Mouse (Mus musculus) MEL (cell line): Measurements from ENCODE around the gene Diablo.

ENCODE experiments used
- CHD1 ChIP-seq: IDR thresholded peaks from 2 replicates; pipeline ENCODE4 v1.6.1; 2012; ENCODE audit warnings: low read depth, mild to moderate bottlenecking, inconsistent platforms, low read length, improper control_type of control experiment
- CTCF ChIP-seq, 3 experiments: IDR thresholded peaks in 2 of 3; conservative IDR thresholded peaks in 1 of 3; 2 replicates each; pipeline ENCODE4 v1.5.1; 2011 to 2012; ENCODE audit warnings: low read length in 3 of 3, low read depth in 2 of 3, mild to moderate bottlenecking in 2 of 3, improper control_type of control experiment in 1 of 3, inconsistent platforms in 1 of 3, mixed read lengths in 1 of 3, moderate library complexity in 1 of 3; ENCODE audit not compliant: control insufficient read depth in 1 of 3, insufficient read depth in 1 of 3, poor library complexity in 1 of 3, severe bottlenecking in 1 of 3
- ETS1 ChIP-seq: IDR thresholded peaks from 2 replicates; pipeline ENCODE4 v1.6.1; 2012; ENCODE audit warnings: low read depth, mild to moderate bottlenecking, inconsistent platforms, low read length, improper control_type of control experiment, moderate library complexity
- GATA1 ChIP-seq: IDR thresholded peaks from 2 replicates; pipeline ENCODE4 v1.6.1; 2011; ENCODE audit warnings: low read depth, low read length, improper control_type of control experiment
- HCFC1 ChIP-seq: IDR thresholded peaks from 2 replicates; pipeline ENCODE4 v1.6.1; 2012; ENCODE audit warnings: low read depth, mild to moderate bottlenecking, inconsistent platforms, low read length, improper control_type of control experiment, moderate library complexity
- MAFK ChIP-seq: IDR thresholded peaks from 2 replicates; pipeline ENCODE4 v1.6.1; 2011; ENCODE audit warnings: low read depth, mild to moderate bottlenecking, low read length, improper control_type of control experiment, borderline replicate concordance
- MAZ ChIP-seq: IDR thresholded peaks from 2 replicates; pipeline ENCODE4 v1.6.1; 2012; ENCODE audit warnings: low read depth, mild to moderate bottlenecking, inconsistent platforms, low read length, improper control_type of control experiment
- POLR2A ChIP-seq, 2 experiments: IDR thresholded peaks; 2 replicates each; pipeline ENCODE4 v1.6.1; 2011 to 2012; ENCODE audit warnings: low read length in 2 of 2, mild to moderate bottlenecking in 2 of 2, control low read depth in 1 of 2, improper control_type of control experiment in 1 of 2, low read depth in 1 of 2, moderate library complexity in 1 of 2; ENCODE audit not compliant: control insufficient read depth in 1 of 2, insufficient read depth in 1 of 2, poor library complexity in 1 of 2
- USF1 ChIP-seq: IDR thresholded peaks from 2 replicates; pipeline ENCODE4 v1.6.1; 2014; ENCODE audit warnings: low read depth, mild to moderate bottlenecking, inconsistent platforms, low read length, improper control_type of control experiment, moderate library complexity
- ZC3H11A ChIP-seq: IDR thresholded peaks from 2 replicates; pipeline ENCODE4 v1.6.1; 2012; ENCODE audit warnings: low read depth, mild to moderate bottlenecking, inconsistent platforms, low read length, improper control_type of control experiment
- ZKSCAN1 ChIP-seq: IDR thresholded peaks from 2 replicates; pipeline ENCODE4 v1.6.1; 2012; ENCODE audit warnings: low read depth, mild to moderate bottlenecking, inconsistent platforms, low read length, improper control_type of control experiment, moderate library complexity

DNA sequence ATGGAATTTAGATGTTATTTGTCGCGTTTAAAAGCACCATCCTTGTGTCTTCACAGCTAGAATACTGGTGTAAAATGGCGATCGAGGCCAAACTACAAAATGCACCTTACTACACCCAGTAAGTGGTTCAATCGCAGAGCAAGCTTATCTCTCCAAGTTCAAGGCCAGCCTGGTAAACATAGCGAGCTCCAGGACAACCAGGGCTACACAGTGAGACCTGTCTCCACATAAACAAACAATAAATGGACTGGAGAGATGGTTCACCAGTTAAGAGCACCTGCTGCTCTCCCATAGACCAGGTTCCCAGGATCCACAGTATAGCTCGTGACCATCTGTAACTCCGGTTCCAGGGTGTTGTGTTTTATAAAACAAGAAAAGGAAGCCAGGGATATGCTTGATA is 49.4 kb upstream of the Diablo start:
- TF ChIP-seq POLR2A (IDR thresholded peaks at IDR 0.05; ENCODE audit: control insufficient read depth in 1 of 2, insufficient read depth in 1 of 2, low read depth in 1 of 2, low read length in 2 of 2, poor library complexity in 1 of 2) (no peak), HCFC1 (no peak), ETS1 (no peak), MAFK (no peak), USF1 (no peak), CHD1 (no peak), MAZ (no peak), CTCF (IDR thresholded peaks at IDR 0.05 in 2 of 3, conservative IDR thresholded peaks at IDR 0.05 in 1 of 3; ENCODE audit: control insufficient read depth in 1 of 3, insufficient read depth in 1 of 3, low read depth in 2 of 3, low read length in 3 of 3, poor library complexity in 1 of 3, severe bottlenecking in 1 of 3) (no peak), ZC3H11A (no peak), GATA1 (no peak), ZKSCAN1 (no peak)
